Mouse (Mus musculus): ENCODE data around the gene Kif13a. TPM values are rescaled to one million over a fixed set of nuclear protein-coding genes. Genes with fewer than 3 reads are reported as not detected.

The Kif13a gene
- polyA plus RNA-seq, 1 experiment from 2014 or later, result 11.9 TPM

DNA sequence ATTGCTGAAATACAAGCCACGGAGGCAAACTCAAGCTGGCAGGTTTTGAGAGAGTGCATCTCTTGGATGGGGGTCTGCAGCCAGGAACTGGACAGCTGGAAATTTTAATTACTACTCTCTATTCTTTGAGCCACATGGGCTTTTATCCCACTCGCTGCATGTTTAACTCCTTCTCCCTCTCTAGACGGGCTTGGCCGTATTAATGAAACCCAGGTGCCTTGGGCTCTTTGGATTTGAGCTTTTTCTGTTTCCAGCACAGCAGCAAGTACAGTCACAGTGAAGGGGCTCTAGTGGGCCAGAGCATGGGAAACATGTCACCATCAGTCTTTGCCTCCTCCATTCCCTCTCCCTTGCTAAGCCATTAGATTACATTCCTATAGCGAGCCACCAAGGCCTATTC lies 16.4 kb upstream of the Kif13a start:
- no peak overlapping the region for H3K27ac ChIP-seq

DNA sequence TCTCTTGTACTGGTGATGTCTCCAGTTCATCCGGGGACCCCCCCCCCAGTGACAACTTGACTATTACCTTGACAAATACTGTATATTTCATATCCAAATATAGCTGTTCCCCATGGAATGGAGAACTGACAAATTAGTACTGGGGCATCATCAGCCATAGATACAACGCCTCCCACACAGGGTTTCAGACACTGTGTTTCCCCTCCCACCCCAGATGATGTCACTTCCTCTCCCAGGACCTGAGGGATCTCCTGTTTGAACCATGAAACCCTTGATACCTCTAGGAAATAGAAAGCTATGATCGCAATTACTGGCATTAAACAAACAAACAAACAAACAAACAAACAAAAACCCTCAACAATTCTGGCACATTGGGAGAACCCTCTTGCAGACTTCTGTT lies 15.6 kb upstream of the Kif13a start:
- Histone ChIP-seq H3K36me3 (replicated peaks) (no peaks in the 10 kb centered on the region), H3K4me3 (no peak overlapping the region), H3K27ac (no peak overlapping the region), H3K4me1 (peaks cover 2% of the 10 kb centered on the region; the same call in 1 of the 2 replicates), H3K4me2 (no peak overlapping the region), H3K9me3 (no peaks in the 10 kb centered on the region), H3K27me3 (replicated peaks) (no peaks in the 10 kb centered on the region), H3K9ac (no peak overlapping the region)
- ATAC-seq (replicated peaks), result no peak
- WGBS, result 81% methylated on average over 3 of the region's 3 CpGs

More for the DNA sequence above, 16.4 kb upstream of the Kif13a start:
- ATAC-seq (replicated peaks), result no peak
- Histone ChIP-seq H3K36me3 (replicated peaks) (no peaks in the 10 kb centered on the region), H3K4me1 (peaks cover 2% of the 10 kb centered on the region; the same call in 1 of the 2 replicates), H3K9ac (no peak overlapping the region), H3K9me3 (no peaks in the 10 kb centered on the region), H3K27me3 (replicated peaks) (no peaks in the 10 kb centered on the region), H3K4me3 (no peak overlapping the region), H3K4me2 (no peak overlapping the region)
- WGBS, result 40% methylated on average over 5 of the region's 5 CpGs

DNA sequence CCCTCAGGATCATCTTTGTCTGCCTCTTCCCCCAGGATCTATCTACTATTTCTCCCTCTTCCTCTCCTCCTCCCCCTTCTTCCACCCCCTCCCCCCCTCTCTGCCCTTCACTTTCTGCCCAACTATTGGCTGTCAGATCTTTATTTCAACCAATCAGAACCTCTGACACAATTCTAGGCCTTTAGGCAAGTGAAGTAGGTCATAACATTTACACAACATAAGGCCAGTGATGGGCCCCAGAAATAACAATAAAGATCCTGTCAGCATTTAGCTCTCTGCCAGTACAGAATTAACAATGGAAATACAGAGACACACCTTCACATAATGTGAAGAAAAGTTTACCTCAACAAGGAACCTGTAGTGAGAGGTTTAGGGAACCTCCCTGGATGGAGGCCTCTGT lies 13.6 kb upstream of the Kif13a start:
- no peak overlapping the region for H3K4me3 ChIP-seq
- no peak overlapping the region for H3K27ac ChIP-seq
- H3K27me3 ChIP-seq (replicated peaks), result no peaks in the 10 kb centered on the region
- no peaks in the 10 kb centered on the region for H3K9me3 ChIP-seq
- H3K4me2 ChIP-seq, result no peak overlapping the region
- ATAC-seq (replicated peaks), result no peak
- H3K36me3 ChIP-seq (replicated peaks), result no peaks in the 10 kb centered on the region
- no peak overlapping the region for H3K9ac ChIP-seq
- peaks cover 2% of the 10 kb centered on the region; the same call in 1 of the 2 replicates for H3K4me1 ChIP-seq

DNA sequence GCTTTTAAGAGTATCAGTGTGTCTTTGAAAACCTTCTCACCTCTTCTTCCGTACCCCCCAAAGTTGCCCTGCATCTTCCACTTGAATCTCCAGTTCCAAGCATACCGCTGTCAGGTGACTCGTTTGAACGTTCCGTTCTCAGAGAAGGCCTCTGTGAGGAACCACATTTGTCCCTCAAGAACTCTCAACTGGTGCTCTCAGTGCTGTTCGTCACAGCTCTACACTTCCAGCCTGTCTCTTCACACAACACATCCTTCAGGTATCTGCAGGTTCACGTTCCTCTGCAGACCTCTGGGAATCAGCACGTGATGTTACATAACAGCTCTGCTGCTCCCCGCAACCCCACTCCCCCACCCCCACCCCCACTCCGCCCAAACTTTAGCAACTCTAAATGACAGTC lies 4.4 kb upstream of the Kif13a start:
- 86% methylated on average over 10 of the region's 10 CpGs for WGBS
- H3K36me3 ChIP-seq (replicated peaks), result no peaks in the 10 kb centered on the region
- 0 out of 2 replicates have a peak, but pooled peaks cover 3% of the 10 kb centered on the region for H3K27me3 ChIP-seq (replicated peaks)
- H3K4me2 ChIP-seq, result no peak overlapping the region
- no peak overlapping the region for H3K27ac ChIP-seq
- no peak for ATAC-seq (replicated peaks)
- H3K9ac ChIP-seq, result no peak overlapping the region
- no peaks in the 10 kb centered on the region for H3K9me3 ChIP-seq
- peaks cover 6% of the 10 kb centered on the region for H3K4me1 ChIP-seq
- no peak overlapping the region for H3K4me3 ChIP-seq

DNA sequence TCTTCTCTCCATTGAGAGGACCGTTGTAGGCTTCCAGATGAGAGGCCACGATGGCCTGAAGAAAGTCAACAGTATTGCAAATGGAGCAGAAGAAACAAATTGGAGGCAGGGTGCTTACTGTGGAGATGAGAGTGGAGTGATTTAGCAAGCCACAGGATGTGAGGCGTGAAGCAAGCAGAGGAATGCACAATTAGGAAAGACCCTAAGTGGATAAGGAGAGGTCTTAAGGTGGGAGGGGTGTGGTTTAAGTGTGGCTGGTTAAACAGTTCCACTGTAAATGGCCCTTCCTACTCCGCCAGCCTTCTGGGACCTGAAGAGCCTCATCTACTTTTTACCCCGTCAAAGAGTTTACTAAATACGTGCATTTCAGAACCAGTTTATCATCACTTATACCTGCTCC lies 3.2 kb upstream of the Kif13a start:
- peaks cover 18% of the 10 kb centered on the region for H3K4me1 ChIP-seq
- 88% methylated on average over 6 of the region's 6 CpGs for WGBS
- no peak for ATAC-seq (replicated peaks)

DNA sequence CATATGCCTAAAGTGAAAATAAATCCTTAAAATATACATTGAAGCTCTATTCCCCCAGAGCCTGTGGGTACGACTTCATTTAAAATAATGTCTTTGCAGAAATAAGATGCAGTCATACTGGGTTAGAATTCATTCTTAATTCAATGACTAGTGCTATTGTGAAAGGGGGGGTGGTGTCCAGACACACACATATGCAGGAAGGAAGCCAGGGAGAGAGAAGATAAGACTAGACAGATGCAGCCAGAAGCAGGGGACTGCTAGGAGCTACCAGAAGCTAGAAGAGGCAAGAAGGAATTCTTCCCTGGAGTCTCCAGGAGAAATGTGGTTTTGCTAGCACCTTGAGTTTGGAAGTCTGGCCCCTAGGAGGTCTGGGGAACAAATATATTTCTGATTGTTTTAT lies 2.4 kb upstream of the Kif13a start:
- H3K27me3 ChIP-seq (replicated peaks), result 0 out of 2 replicates have a peak, but pooled peaks cover 3% of the 10 kb centered on the region
- H3K36me3 ChIP-seq (replicated peaks), result no peaks in the 10 kb centered on the region
- no peaks in the 10 kb centered on the region for H3K9me3 ChIP-seq
- H3K27ac ChIP-seq, result no peak overlapping the region
- no peak overlapping the region for H3K4me3 ChIP-seq
- 88% methylated on average over 1 of the region's 1 CpGs for WGBS
- peaks cover 18% of the 10 kb centered on the region for H3K4me1 ChIP-seq
- H3K4me2 ChIP-seq, result no peak overlapping the region
- ATAC-seq (replicated peaks), result no peak
- H3K9ac ChIP-seq, result no peak overlapping the region

More for the DNA sequence above, 3.2 kb upstream of the Kif13a start:
- 0 out of 2 replicates have a peak, but pooled peaks cover 3% of the 10 kb centered on the region for H3K27me3 ChIP-seq (replicated peaks)
- H3K27ac ChIP-seq, result no peak overlapping the region
- no peak overlapping the region for H3K4me2 ChIP-seq
- H3K4me3 ChIP-seq, result no peak overlapping the region
- no peaks in the 10 kb centered on the region for H3K36me3 ChIP-seq (replicated peaks)
- no peaks in the 10 kb centered on the region for H3K9me3 ChIP-seq
- H3K9ac ChIP-seq, result no peak overlapping the region

DNA sequence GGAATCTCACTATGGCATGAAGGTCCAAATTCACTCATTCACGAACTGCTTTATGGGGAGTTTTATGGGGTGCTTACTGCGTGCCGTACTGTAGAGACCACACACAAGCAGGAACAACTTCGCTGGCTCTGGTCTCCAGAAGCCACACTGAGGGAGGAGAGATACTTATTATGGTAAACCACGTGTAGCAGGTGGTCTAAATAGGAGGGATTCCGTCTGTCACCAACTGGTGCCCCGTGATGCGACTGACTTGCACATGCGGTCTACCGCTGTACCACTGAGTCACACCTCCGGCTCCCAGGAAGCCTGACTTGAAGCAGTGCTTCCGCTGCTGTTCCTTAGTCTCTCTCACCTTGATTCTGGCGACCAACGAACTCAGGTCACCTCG lies 986 bp upstream of the Kif13a start:
- H3K9me3 ChIP-seq, result no peaks in the 10 kb centered on the region
- H3K27me3 ChIP-seq (replicated peaks), result 0 out of 2 replicates have a peak, but pooled peaks cover 3% of the 10 kb centered on the region
- H3K9ac ChIP-seq, result peak overlapping the region; percentile 97
- peaks cover 18% of the 10 kb centered on the region for H3K4me1 ChIP-seq
- H3K36me3 ChIP-seq (replicated peaks), result no peaks in the 10 kb centered on the region
- peak; percentile 48 for ATAC-seq (replicated peaks)
- under 1% methylated on average over 15 of the region's 15 CpGs for WGBS
- peak overlapping the region; percentile 90 for H3K4me2 ChIP-seq
- peak overlapping the region; percentile 97 for H3K27ac ChIP-seq
- H3K4me3 ChIP-seq, result peak overlapping the region; percentile 88

DNA sequence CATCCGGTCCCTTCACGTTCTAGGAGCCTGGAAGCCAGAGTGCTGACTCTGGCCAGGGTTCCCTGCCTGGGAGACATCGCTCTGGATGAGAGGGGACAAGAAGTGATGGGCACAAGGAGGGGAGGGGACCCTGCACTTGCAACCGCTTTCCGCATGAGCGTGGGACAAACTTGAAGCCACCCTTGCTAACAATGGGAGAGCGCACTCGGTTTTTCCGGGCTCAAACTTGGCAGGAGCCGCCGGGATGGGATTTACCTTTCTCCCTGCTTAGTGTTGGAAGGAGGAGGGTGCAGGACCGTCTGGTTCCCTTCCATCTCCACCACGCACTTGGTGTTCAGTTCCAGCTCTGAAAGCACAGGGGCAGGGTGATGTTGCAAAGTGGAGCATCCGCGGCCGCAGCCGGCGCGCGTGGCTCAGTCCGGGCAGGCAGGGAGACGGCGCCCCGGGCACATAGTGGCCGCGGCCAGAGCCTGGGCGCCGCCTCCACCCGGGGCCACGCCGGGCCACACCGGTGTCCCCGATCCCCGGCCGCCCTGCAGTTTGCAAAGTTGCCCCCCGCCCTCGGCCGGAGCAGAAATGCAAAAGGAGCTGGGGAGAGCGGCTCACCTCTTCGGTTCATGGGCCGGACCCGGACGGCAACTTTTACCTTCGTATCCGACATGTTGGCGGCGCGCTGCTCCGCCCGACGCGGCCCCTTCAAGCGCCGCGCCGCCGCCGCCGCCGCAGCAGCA lies 541 bp downstream of the Kif13a start:
- Histone ChIP-seq H3K27me3 (replicated peaks) (0 out of 2 replicates have a peak, but pooled peaks cover 3% of the 10 kb centered on the region), H3K4me1 (peaks cover 18% of the 10 kb centered on the region), H3K4me2 (peak overlapping the region; percentile 90), H3K9me3 (no peaks in the 10 kb centered on the region), H3K36me3 (replicated peaks) (no peaks in the 10 kb centered on the region), H3K4me3 (peak overlapping the region; percentile 88), H3K27ac (peak overlapping the region; percentile 97), H3K9ac (peak overlapping the region; percentile 97)
- WGBS, result under 1% methylated on average over 58 of the region's 60 CpGs
- peak; percentile 64 for ATAC-seq (replicated peaks)

DNA sequence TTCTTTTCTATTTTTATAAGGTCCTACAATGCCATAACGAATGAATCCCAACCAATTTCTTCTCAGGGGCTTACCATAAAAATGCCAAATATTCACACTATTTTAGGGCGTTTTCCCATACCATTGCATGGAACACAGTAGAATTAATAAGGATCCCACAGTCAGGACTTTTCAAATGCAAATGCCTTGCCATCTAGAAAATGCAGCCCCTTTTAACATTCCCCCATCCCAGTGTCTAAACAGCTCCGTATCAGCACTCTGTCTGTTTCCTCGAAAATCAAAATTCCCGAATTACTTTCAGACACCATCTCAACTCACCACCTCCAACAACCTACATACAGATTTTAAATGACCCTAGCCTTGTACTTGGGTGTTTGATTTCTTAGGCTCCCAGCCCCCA lies 1.3 kb downstream of the Kif13a start:
- Histone ChIP-seq H3K4me1 (peaks cover 18% of the 10 kb centered on the region), H3K9ac (no peak overlapping the region; the same call in 1 of the 2 replicates), H3K4me3 (peak overlapping the region; percentile 88), H3K36me3 (replicated peaks) (no peaks in the 10 kb centered on the region), H3K27me3 (replicated peaks) (0 out of 2 replicates have a peak, but pooled peaks cover 3% of the 10 kb centered on the region), H3K27ac (peak overlapping the region; percentile 97; the same call in 1 of the 2 replicates), H3K4me2 (peak overlapping the region; percentile 90), H3K9me3 (no peaks in the 10 kb centered on the region)
- 13% methylated on average over 5 of the region's 5 CpGs for WGBS
- ATAC-seq (replicated peaks), result no peak

DNA sequence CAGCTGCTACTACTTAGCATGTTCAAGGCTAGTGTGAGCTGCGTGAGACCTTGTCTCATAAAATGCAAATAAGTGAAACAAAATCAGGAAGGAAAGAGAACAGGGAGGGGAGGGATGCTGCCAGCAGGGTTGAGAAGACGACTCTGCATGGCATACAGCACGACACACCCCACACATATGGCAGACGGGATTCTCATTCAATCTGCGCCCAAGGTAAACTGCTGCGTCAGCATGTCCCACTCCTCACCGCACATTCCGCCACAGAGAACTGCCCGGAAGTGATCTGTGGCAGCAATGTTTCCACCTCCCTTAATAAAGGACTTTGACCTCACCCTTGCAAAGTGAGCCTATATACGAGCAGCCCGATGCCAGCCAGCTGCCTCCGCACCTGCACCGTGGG lies 4.0 kb downstream of the Kif13a start:
- Histone ChIP-seq H3K4me2 (no peak overlapping the region), H3K36me3 (replicated peaks) (no peaks in the 10 kb centered on the region), H3K27me3 (replicated peaks) (no peaks in the 10 kb centered on the region), H3K4me1 (peaks cover 16% of the 10 kb centered on the region), H3K9ac (no peak overlapping the region), H3K27ac (no peak overlapping the region), H3K9me3 (no peaks in the 10 kb centered on the region), H3K4me3 (no peak overlapping the region)
- ATAC-seq (replicated peaks), result no peak
- WGBS, result 88% methylated on average over 13 of the region's 13 CpGs

DNA sequence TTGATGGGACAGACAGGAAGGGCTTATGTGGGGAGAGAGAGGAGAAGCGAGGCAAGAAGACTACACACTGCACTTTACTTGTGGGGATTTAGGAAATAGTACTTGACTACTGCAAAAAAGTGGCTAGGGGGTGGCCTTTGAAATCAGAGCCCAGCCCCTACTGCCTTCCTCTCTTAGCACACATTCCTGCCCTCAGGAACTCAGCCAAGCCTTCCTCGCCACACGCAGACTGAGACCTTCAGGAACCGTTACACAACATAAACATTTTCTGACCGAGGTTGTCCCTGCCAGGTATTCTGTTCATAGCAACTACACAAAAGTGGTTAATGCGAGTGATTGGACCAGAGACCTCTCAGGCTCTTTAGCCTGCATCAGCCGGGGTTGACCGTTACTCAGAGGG lies 8.1 kb downstream of the Kif13a start:
- no peak overlapping the region for H3K4me3 ChIP-seq
- no peaks in the 10 kb centered on the region for H3K9me3 ChIP-seq
- H3K4me1 ChIP-seq, result no peaks in the 10 kb centered on the region
- no peaks in the 10 kb centered on the region for H3K36me3 ChIP-seq (replicated peaks)
- no peak overlapping the region for H3K27ac ChIP-seq
- no peak for ATAC-seq (replicated peaks)
- 91% methylated on average over 8 of the region's 8 CpGs for WGBS
- no peak overlapping the region for H3K4me2 ChIP-seq
- no peak overlapping the region for H3K9ac ChIP-seq
- H3K27me3 ChIP-seq (replicated peaks), result no peaks in the 10 kb centered on the region

DNA sequence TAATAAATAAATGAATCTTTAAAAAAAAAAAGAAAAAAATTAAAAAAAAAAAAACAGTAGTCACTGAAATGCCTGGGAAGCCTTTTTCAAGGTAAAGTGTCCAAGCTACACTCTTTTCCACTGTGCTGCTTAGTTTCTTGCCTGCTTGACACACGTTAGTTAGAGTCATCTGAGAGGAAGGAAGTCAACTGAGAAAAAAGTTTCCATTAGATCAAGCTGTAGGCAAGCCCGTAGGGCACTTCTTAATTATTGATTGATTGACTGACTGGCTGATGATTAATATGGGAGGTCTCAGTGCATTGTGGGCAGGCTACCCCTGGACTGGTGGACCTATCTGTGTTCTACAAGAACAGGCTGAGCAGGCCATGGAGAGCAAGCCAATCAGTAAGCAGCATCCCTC lies 9.9 kb downstream of the Kif13a start:
- ATAC-seq (replicated peaks), result no peak
- no peaks in the 10 kb centered on the region for H3K4me1 ChIP-seq
- H3K27ac ChIP-seq, result no peak overlapping the region
- no peaks in the 10 kb centered on the region for H3K36me3 ChIP-seq (replicated peaks)
- H3K9ac ChIP-seq, result no peak overlapping the region
- H3K4me2 ChIP-seq, result no peak overlapping the region
- H3K9me3 ChIP-seq, result no peaks in the 10 kb centered on the region
- H3K27me3 ChIP-seq (replicated peaks), result no peaks in the 10 kb centered on the region
- no peak overlapping the region for H3K4me3 ChIP-seq
- 87% methylated on average over 2 of the region's 2 CpGs for WGBS

DNA sequence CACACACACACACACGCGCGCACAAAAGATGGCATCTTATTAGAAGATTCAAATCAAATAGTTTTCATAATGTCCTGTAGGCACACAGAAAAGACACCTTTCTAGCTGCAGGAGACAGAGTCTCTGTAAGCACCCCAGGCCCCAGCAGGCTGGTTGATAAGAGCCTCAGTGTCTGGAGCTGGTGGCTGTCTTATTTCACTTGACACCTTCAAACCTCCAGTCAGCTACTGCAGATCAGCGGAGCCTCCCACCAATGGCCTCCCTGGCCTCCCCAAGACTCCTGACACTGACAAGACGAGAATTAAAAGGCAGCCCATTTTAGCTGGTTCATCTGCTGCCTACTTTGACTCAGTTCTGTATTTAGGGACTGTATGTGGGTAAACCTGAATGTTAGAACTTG lies 11.2 kb downstream of the Kif13a start:
- H3K9ac ChIP-seq, result no peak overlapping the region
- no peak for ATAC-seq (replicated peaks)
- 86% methylated on average over 5 of the region's 5 CpGs for WGBS
- H3K36me3 ChIP-seq (replicated peaks), result no peaks in the 10 kb centered on the region
- H3K4me2 ChIP-seq, result no peak overlapping the region
- H3K4me1 ChIP-seq, result no peaks in the 10 kb centered on the region
- no peaks in the 10 kb centered on the region for H3K9me3 ChIP-seq
- no peaks in the 10 kb centered on the region for H3K27me3 ChIP-seq (replicated peaks)
- H3K27ac ChIP-seq, result no peak overlapping the region
- no peak overlapping the region for H3K4me3 ChIP-seq
